Mouse (Mus musculus) yolk sac, embryonic 10.5 days (tissue): ENCODE results near the gene Dlg2.

ENCODE experiments used
- DNase-seq: peaks from one replicate; pipeline ENCODE4 v3.0.0-alpha.2; 2017; ENCODE audit warnings: low spot score

Gene Dlg2

GRCm38 (mm10) chr7:92463080-92463877 lies 1986.8 kb downstream of the Dlg2 start:
- DNase-seq = no peak

- no peak for DNase-seq
These were observed 1987.8 kb downstream of the Dlg2 start for GRCm38 (mm10) chr7:92464290-92464689.

DNA sequence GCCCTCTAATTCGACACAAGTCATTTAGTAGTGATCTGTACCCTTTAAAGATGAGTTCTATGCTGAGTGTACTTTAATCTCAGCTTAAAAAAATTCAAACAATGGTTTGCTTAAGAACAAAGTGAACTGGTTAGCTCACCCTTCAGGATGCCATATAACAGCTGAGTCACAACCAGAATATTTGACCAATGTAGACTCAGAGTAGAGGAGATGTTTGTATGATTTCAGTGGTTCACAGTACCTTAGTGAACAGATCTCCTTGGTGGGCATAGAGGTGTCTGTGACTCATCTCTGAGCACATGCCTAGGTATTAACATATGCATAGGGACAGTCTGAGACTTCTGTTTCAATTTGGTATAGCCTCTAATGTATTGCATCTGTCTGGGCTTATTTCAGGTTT lies 2002.7 kb downstream of the Dlg2 start:
- DNase-seq = no peak

DNA sequence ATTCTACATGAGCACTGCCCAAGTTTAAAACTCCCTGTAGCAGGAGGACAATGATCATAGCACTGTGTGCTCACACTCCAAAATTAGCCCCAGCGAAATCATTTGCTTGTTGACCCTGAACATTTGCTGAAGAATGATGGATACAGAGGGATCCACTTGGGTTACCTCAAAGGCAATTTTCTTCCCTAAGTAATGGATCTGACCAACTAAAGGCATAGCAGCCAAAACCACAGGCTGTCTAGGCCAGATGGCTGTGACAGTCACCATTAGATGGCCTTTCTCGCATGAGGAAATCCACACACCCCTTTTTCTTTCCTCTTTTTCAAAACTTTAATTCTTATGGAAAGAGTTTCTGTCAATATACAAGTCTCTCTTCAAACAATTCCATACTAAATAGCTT lies 2003.3 kb downstream of the Dlg2 start:
- no peak for DNase-seq

GRCm38 (mm10) chr7:92483346-92483745 lies 2006.9 kb downstream of the Dlg2 start:
- DNase-seq = no peak

GRCm38 (mm10) chr7:92485881-92486710 lies 2009.6 kb downstream of the Dlg2 start:
- no peak for DNase-seq

- no peak for DNase-seq
These were observed 2010.4 kb downstream of the Dlg2 start for GRCm38 (mm10) chr7:92486878-92487277.

GRCm38 (mm10) chr7:92492262-92492661 lies 2015.8 kb downstream of the Dlg2 start:
- DNase-seq = no peak

- DNase-seq = no peak
These were observed 2017.0 kb downstream of the Dlg2 start for GRCm38 (mm10) chr7:92493521-92493920.
